Mouse (Mus musculus) cortical plate, adult 2 months (tissue): ENCODE results near the gene Mrps35. TPM values are rescaled to one million over a fixed set of nuclear protein-coding genes. Genes with fewer than 3 reads are reported as not detected.

Experiments
- H3K27ac ChIP-seq: fragments of 200-500 bp; 2 replicates; pipeline ENCODE4 v1.5.1; 2012; ENCODE audit warnings: low read length, control low read depth, inconsistent platforms; ENCODE audit not compliant: insufficient read depth
- H3K4me1 ChIP-seq: fragments of 200-500 bp; 2 replicates; pipeline ENCODE4 v1.6.1; 2011; ENCODE audit warnings: low read length; ENCODE audit not compliant: control insufficient read depth, insufficient read depth
- H3K4me3 ChIP-seq: fragments of 200-500 bp; 2 replicates; pipeline ENCODE4 v1.5.1; 2011; ENCODE audit warnings: mild to moderate bottlenecking, low read length, control low read depth; ENCODE audit not compliant: insufficient read depth
- CTCF ChIP-seq: fragments of 200-500 bp; IDR thresholded peaks from 2 replicates; pipeline ENCODE4 v1.5.1; 2011; ENCODE audit warnings: mild to moderate bottlenecking, control low read depth, low read length; ENCODE audit not compliant: insufficient read depth; ENCODE audit errors: extremely low read depth
- POLR2A ChIP-seq: fragments of 200-500 bp; IDR thresholded peaks from 2 replicates; pipeline ENCODE4 v1.6.1; 2011; ENCODE audit warnings: mild to moderate bottlenecking, low read length, control low read depth; ENCODE audit not compliant: insufficient read depth; ENCODE audit errors: extremely low read depth
- polyA plus RNA-seq: library from polyadenylated mRNA; depleted of rRNA; stranded (reverse); fragments of >200 nt; gene quantifications from 2 replicates; pipeline ENCODE4 v1.2.3, GENCODE M21; 2012; rRNA removed

Mrps35 gene
- polyA plus RNA-seq, 1 experiment = 41.8 TPM

GRCm38 (mm10) chr6:147118190-147118589, 75.6 kb downstream of the Mrps35 start:
- no peak for TF ChIP-seq POLR2A
- TF ChIP-seq CTCF = no peak
- Histone ChIP-seq H3K4me1 (no peaks in the 10 kb centered on the region), H3K27ac (no peak overlapping the region), H3K4me3 (no peak overlapping the region)

- Histone ChIP-seq H3K4me3 (no peak overlapping the region), H3K4me1 (no peaks in the 10 kb centered on the region)
- TF ChIP-seq CTCF = no peak
- TF ChIP-seq POLR2A = no peak
These were observed 78.8 kb downstream of the Mrps35 start for GRCm38 (mm10) chr6:147121320-147121719.

More at GRCm38 (mm10) chr6:147121320-147121719, 78.8 kb downstream of the Mrps35 start:
- H3K27ac ChIP-seq = no peak overlapping the region

Other genes with a start within 250 kb of the Mrps35 start
- 25.6 and 28.3 TPM in 2 replicates for gene Arntl2, start 246.7 kb upstream of the Mrps35 start, polyA plus RNA-seq
- gene Smco2, start 192.7 kb upstream of the Mrps35 start, polyA plus RNA-seq = 0.13 and 0.23 TPM in 2 replicates
- gene Ppfibp1, start 154.3 kb upstream of the Mrps35 start, polyA plus RNA-seq = 26.5 and 30.6 TPM in 2 replicates
- not detected in 2 replicates for gene 1700034J05Rik, start 88.3 kb upstream of the Mrps35 start, polyA plus RNA-seq
- 1.2 and 1.5 TPM in 2 replicates for gene Rep15, start 10.2 kb upstream of the Mrps35 start, polyA plus RNA-seq
- 0.26 and 0.42 TPM in 2 replicates for gene Mansc4, start 44.3 kb downstream of the Mrps35 start, polyA plus RNA-seq
- gene Klhl42, start 48.6 kb downstream of the Mrps35 start, polyA plus RNA-seq = 13.6 and 13.7 TPM in 2 replicates
- 4.8 and 5.6 TPM in 2 replicates for gene Pthlh, start 221.4 kb downstream of the Mrps35 start, polyA plus RNA-seq